10 mouse cellular contexts compared by ENCODE assay signal in genomic region chr12:101767306-101768053, GRCm38 (mm10). TPM values are rescaled to one million over a fixed set of nuclear protein-coding genes. Genes with fewer than 3 reads are reported as not detected.
DNase-seq lines count a peak whose midpoint lies in the region; ATAC-seq and TF ChIP-seq lines count a peak whose summit lies in the region.
"Had no signal": no experiment of that assay in that cellular context is flagged by ENCODE, and none has a peak within 500 bp of the region (broad histone marks: within the 10 kb centered on the region; RNA-seq: fewer than 3 reads in every experiment).

No protein-coding gene starts in this region.

- H3K27ac ChIP-seq in kidney, embryonic 14.5 days (ENCODE audit: low read depth, low read length): no peak overlapping the region
- no peak overlapping the region; the same call in 1 of the 2 replicates for H3K27ac ChIP-seq in kidney, embryonic 16.5 days (ENCODE audit: low read length)
- peak overlapping the region; percentile 40 for H3K27ac ChIP-seq in small intestine, adult 2 months (ENCODE audit: insufficient read depth, low read depth, low read length)
- H3K27ac ChIP-seq: liver, embryonic 14.5 days had no signal

- no peaks in the 10 kb centered on the region for H3K9me3 ChIP-seq in kidney, embryonic 14.5 days (ENCODE audit: control insufficient read depth, low read length)
- no peaks in the 10 kb centered on the region for H3K9me3 ChIP-seq in kidney, embryonic 16.5 days (ENCODE audit: low read length)

- no peak overlapping the region for H3K4me3 ChIP-seq in kidney, embryonic 14.5 days (ENCODE audit: low read length)
- no peak overlapping the region for H3K4me3 ChIP-seq in kidney, embryonic 16.5 days (ENCODE audit: low read length)
- H3K4me3 ChIP-seq in small intestine, adult 2 months (ENCODE audit: low read depth, low read length): no peak overlapping the region

- peak; percentile 18 to 20 for DNase-seq in kidney, adult 8-10 months
- DNase-seq in fibroblast of lung, adult 2 months (ENCODE audit: low read depth): peak; percentile 87
- DNase-seq in layer of hippocampus, postnatal 25 days (ENCODE audit: extremely low spot score in 1 of 2, low spot score in 1 of 2): no peak
- DNase-seq in thymus, postnatal 4 days: no peak

- no peak overlapping the region for H3K4me2 ChIP-seq in kidney, embryonic 14.5 days (replicated peaks; ENCODE audit: low read depth, low read length)
- H3K4me2 ChIP-seq in kidney, embryonic 16.5 days (replicated peaks; ENCODE audit: low read depth, low read length): no peak overlapping the region

- WGBS in kidney, embryonic 14.5 days: 53% methylated on average over 9 of the region's 9 CpGs
- 46% methylated on average over 9 of the region's 9 CpGs for WGBS in kidney, embryonic 16.5 days
- WGBS in small intestine, adult 2 months: 19% methylated on average over 9 of the region's 9 CpGs

- TF ChIP-seq POLR2A in small intestine, adult 2 months (IDR thresholded peaks at IDR 0.05; ENCODE audit: low read depth, low read length): no peak

- H3K4me1 ChIP-seq in kidney, embryonic 14.5 days (ENCODE audit: control insufficient read depth, insufficient read depth, low read length): no peaks in the 10 kb centered on the region
- H3K4me1 ChIP-seq in kidney, embryonic 16.5 days (ENCODE audit: insufficient read depth, low read length): no peaks in the 10 kb centered on the region; the same call in 1 of the 2 replicates
- peaks cover 28% of the 10 kb centered on the region; the same call in 1 of the 2 replicates for H3K4me1 ChIP-seq in small intestine, adult 2 months (ENCODE audit: control insufficient read depth, insufficient read depth, insufficient read length, low read length)

- no peak for TF ChIP-seq CTCF in small intestine, adult 2 months (IDR thresholded peaks at IDR 0.05; ENCODE audit: extremely low read depth, insufficient read length, insufficient replicate concordance, low read depth, low read length)

- no peaks in the 10 kb centered on the region for H3K36me3 ChIP-seq in kidney, embryonic 14.5 days (ENCODE audit: control insufficient read depth, insufficient read depth, low read length)
- no peaks in the 10 kb centered on the region for H3K36me3 ChIP-seq in kidney, embryonic 16.5 days (ENCODE audit: insufficient read depth, low read length)
- no peaks in the 10 kb centered on the region for H3K36me3 ChIP-seq in small intestine, adult 2 months (ENCODE audit: control insufficient read depth, insufficient read depth, low read length)

- no peak overlapping the region for H3K9ac ChIP-seq in kidney, embryonic 14.5 days (ENCODE audit: low read depth, low read length)
- H3K9ac ChIP-seq in kidney, embryonic 16.5 days (replicated peaks; ENCODE audit: low read length): no peak overlapping the region
- H3K9ac ChIP-seq: liver, embryonic 14.5 days had no signal

- no peak for ATAC-seq in kidney, embryonic 14.5 days (ENCODE audit: low FRiP score, low TSS enrichment)
- ATAC-seq in kidney, embryonic 16.5 days (ENCODE audit: low FRiP score, low TSS enrichment): 0 out of 2 replicates have a peak, but pooled peaks have one; percentile 26
- ATAC-seq in megakaryocyte progenitor cell, adult 5-6 weeks (replicated peaks; ENCODE audit: poor library complexity): no peak
- ATAC-seq: Patski had no signal

- H3K27me3 ChIP-seq in kidney, embryonic 14.5 days (ENCODE audit: control insufficient read depth, insufficient read depth, low read length): no peaks in the 10 kb centered on the region
- no peaks in the 10 kb centered on the region for H3K27me3 ChIP-seq in kidney, embryonic 16.5 days (ENCODE audit: insufficient read depth, low read length)
- no peaks in the 10 kb centered on the region for H3K27me3 ChIP-seq in small intestine, adult 2 months (ENCODE audit: control insufficient read depth, insufficient read depth, low read length)
- H3K27me3 ChIP-seq: Patski had no signal

RNA-seq across cellular contexts. Expression of gene Tc2n, which starts 49.2 kb away (rescaled TPM):
- 0.43 and 0.62 TPM in 2 replicates for polyA plus RNA-seq in kidney, embryonic 14.5 days (2014; fragmentation: Nextera tagmentation; extraction: Ambion mirVana)
- polyA plus RNA-seq in kidney, embryonic 16.5 days (2015; fragmentation: Nextera tagmentation; extraction: Ambion mirVana): 0.80 TPM in 2 replicates
- polyA plus RNA-seq in small intestine, adult 2 months (2012; rRNA removed): 0.03 and 0.20 TPM in 2 replicates
- under 1 TPM in 1 of 2 experiments, not detected in 1; 0.25 TPM for total RNA-seq in layer of hippocampus, postnatal 25 days (2021)
- total RNA-seq in megakaryocyte progenitor cell, adult 5-6 weeks (2015): 0.05 TPM in 1 of 2 replicates, not detected in the other
- not detected in 2 replicates for total RNA-seq in megakaryocyte progenitor cell, adult 5-6 weeks (2017)

RNA-seq across cellular contexts. Expression of gene Fbln5, which starts 51.4 kb away (rescaled TPM):
- polyA plus RNA-seq in kidney, embryonic 14.5 days (2014; fragmentation: Nextera tagmentation; extraction: Ambion mirVana): 36.2 and 51.3 TPM in 2 replicates
- polyA plus RNA-seq in kidney, embryonic 16.5 days (2015; fragmentation: Nextera tagmentation; extraction: Ambion mirVana): 135 and 143 TPM in 2 replicates
- 15.3 and 17.0 TPM in 2 replicates for polyA plus RNA-seq in small intestine, adult 2 months (2012; rRNA removed)
- 1 to 10 TPM; 5.4 to 5.5 TPM for total RNA-seq in layer of hippocampus, postnatal 25 days (2021)
- not detected in 2 replicates for total RNA-seq in megakaryocyte progenitor cell, adult 5-6 weeks (2015)
- total RNA-seq in megakaryocyte progenitor cell, adult 5-6 weeks (2017): not detected in 2 replicates

Comparison
In these comparisons a context has a peak if more than half of its experiments do, and no peak if none do; other contexts are left out.
1. DNase-seq: peak in kidney, adult 8-10 months (2 of 2) and fibroblast of lung, adult 2 months (single experiment); none in layer of hippocampus, postnatal 25 days (0 of 2) and thymus, postnatal 4 days (single experiment).